Mouse (Mus musculus): ENCODE data around the gene Tubb3.

The Tubb3 gene

GRCm38 (mm10) chr8:123411246-123411645 is at the start of gene Tubb3:
Tubb3 (plus strand) TSS chr8:123411424.
- peak; percentile 75 for DNase-seq (ENCODE audit: low read depth, low spot score)

GRCm38 (mm10) chr8:123373403-123374238 is 37.6 kb upstream of the Tubb3 start, which contains the start of gene Tcf25:
Tcf25 (plus strand) TSS chr8:123373753.
- peak; percentile 83 for DNase-seq (ENCODE audit: low read depth, low spot score)

- DNase-seq (ENCODE audit: low read depth, low spot score) = peak; percentile 82
Measured at GRCm38 (mm10) chr8:123374239-123374578, 37.0 kb upstream of the Tubb3 start.

- no peak for DNase-seq (ENCODE audit: low read depth, low spot score)
Measured at GRCm38 (mm10) chr8:123375701-123376100, 35.5 kb upstream of the Tubb3 start.

- DNase-seq (ENCODE audit: low read depth, low spot score) = no peak
Measured at GRCm38 (mm10) chr8:123376106-123376505, 35.1 kb upstream of the Tubb3 start.

GRCm38 (mm10) chr8:123381711-123382110 is 29.5 kb upstream of the Tubb3 start:
- DNase-seq (ENCODE audit: low read depth, low spot score) = no peak

GRCm38 (mm10) chr8:123382516-123382915 is 28.7 kb upstream of the Tubb3 start:
- no peak for DNase-seq (ENCODE audit: low read depth, low spot score)

GRCm38 (mm10) chr8:123384883-123385540 is 26.2 kb upstream of the Tubb3 start:
- DNase-seq (ENCODE audit: low read depth, low spot score) = no peak

GRCm38 (mm10) chr8:123387041-123387440 is 24.2 kb upstream of the Tubb3 start:
- no peak for DNase-seq (ENCODE audit: low read depth, low spot score)

GRCm38 (mm10) chr8:123387801-123388200 is 23.4 kb upstream of the Tubb3 start:
- DNase-seq (ENCODE audit: low read depth, low spot score) = no peak

GRCm38 (mm10) chr8:123389026-123389425 is 22.2 kb upstream of the Tubb3 start:
- DNase-seq (ENCODE audit: low read depth, low spot score) = no peak

GRCm38 (mm10) chr8:123398308-123398707 is 12.9 kb upstream of the Tubb3 start:
- DNase-seq (ENCODE audit: low read depth, low spot score) = no peak

- no peak for DNase-seq (ENCODE audit: low read depth, low spot score)
Measured at GRCm38 (mm10) chr8:123401936-123402335, 9.3 kb upstream of the Tubb3 start.

GRCm38 (mm10) chr8:123402730-123403326 is 8.4 kb upstream of the Tubb3 start:
- DNase-seq (ENCODE audit: low read depth, low spot score) = no peak

GRCm38 (mm10) chr8:123404521-123404920 is 6.7 kb upstream of the Tubb3 start:
- no peak for DNase-seq (ENCODE audit: low read depth, low spot score)

- DNase-seq (ENCODE audit: low read depth, low spot score) = peak; percentile 63
Measured at GRCm38 (mm10) chr8:123406786-123407185, 4.4 kb upstream of the Tubb3 start, which contains the start of gene Mc1r. Mc1r (plus strand) TSS chr8:123407107.

- DNase-seq (ENCODE audit: low read depth, low spot score) = no peak
Measured at GRCm38 (mm10) chr8:123407612-123408011, 3.6 kb upstream of the Tubb3 start.

- no peak for DNase-seq (ENCODE audit: low read depth, low spot score)
Measured at GRCm38 (mm10) chr8:123408586-123409544, 2.4 kb upstream of the Tubb3 start.

GRCm38 (mm10) chr8:123410049-123410587 is 1.1 kb upstream of the Tubb3 start:
- DNase-seq (ENCODE audit: low read depth, low spot score) = no peak

- no peak for DNase-seq (ENCODE audit: low read depth, low spot score)
Measured at GRCm38 (mm10) chr8:123410788-123411187, 436 bp upstream of the Tubb3 start.

GRCm38 (mm10) chr8:123411781-123412327 is 630 bp downstream of the Tubb3 start:
- no peak for DNase-seq (ENCODE audit: low read depth, low spot score)
